Mouse (Mus musculus): Measurements from ENCODE around the gene L3mbtl3. TPM values are rescaled to one million over a fixed set of nuclear protein-coding genes. Genes with fewer than 3 reads are reported as not detected.

Gene L3mbtl3
- polyA plus RNA-seq, 3 experiments from 2014 or later: 10.2 to 14.6 (median 14.5) TPM

DNA sequence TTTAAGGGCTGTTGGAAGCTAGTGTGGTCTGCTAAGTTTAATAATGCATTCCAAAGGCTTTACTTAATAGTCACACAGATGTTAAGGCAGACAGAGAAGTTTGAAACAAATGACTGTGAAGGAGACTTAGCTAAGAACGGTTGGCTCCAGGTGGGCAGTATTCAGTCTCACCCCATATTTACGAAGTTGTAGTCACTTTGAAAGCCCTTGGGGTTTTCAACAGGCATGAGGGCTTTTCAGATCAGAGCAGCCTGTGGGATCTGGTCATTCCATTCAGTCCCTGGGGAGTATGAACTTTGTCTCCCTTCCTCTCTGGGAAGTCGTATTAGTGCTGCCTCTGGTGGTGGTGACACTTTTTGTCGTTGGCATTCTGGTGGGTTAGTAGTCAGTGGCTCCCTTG, 137.2 kb downstream of the L3mbtl3 start:
- ATAC-seq: no peak

GRCm38 (mm10) chr10:26232071-26232653, 143.6 kb downstream of the L3mbtl3 start:
- no peak for ATAC-seq

- peak; percentile 75 for ATAC-seq
Measured at GRCm38 (mm10) chr10:26229488-26229887, 146.3 kb downstream of the L3mbtl3 start, which contains the start of gene Samd3. Gene Samd3, plus strand, starts transcription at chr10:26229707.

DNA sequence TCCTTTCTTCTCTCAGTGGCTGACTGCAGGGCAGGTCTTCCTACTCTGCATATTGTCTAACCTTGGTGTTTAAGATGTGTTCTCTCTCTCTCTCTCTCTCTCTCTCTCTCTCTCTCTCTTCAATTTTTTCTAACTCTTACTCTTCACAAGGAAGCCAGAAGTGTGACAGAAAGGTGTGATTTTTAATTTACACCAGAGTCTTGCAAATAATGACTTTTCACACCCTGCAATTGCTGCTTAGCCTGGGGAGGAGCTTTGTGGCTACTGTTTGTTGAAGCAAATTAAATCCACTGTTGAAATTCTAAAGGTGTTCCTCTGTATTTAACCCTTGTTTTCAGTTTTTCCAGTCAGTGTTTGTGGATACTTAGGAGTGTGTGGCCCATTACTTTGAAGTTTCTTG, 147.6 kb downstream of the L3mbtl3 start:
- ATAC-seq: no peak

- ATAC-seq: no peak
Measured at GRCm38 (mm10) chr10:26226734-26227133, 149.0 kb downstream of the L3mbtl3 start.

DNA sequence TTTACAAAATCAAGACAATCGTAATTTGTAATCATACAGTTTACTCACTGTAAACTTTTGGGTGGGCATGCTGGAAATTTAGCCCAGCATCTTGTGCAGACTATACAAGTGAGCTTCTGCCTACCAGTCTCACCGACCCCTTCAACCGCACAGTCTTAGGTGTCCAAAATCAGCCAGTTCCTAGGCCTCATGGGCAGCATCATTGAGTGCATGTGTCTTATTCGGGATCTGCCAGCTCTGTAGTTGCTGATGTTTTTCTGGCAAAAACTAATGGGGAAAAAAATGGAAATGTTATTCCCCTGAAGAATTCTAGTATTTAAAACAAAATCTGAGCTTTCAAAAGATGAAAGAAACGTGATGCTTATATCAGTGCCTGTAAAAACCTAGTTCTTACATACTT, 149.5 kb downstream of the L3mbtl3 start:
- ATAC-seq: no peak

Other genes with a start within 250 kb of the L3mbtl3 start
- 10 to 100 TPM in 1 of 3 experiments, 1 to 10 TPM in 2; 1.4 to 21.9 (median 1.7) TPM for gene Samd3, start 146.3 kb downstream of the L3mbtl3 start, polyA plus RNA-seq (2017; shearing (Covaris generic))